Mouse (Mus musculus) C2C12 (cell line): ENCODE data around the gene Ccdc141. TPM values are rescaled to one million over a fixed set of nuclear protein-coding genes. Genes with fewer than 3 reads are reported as not detected.

Experiments
- H3K27me3 ChIP-seq: one replicate; pipeline ENCODE4 v1.6.1; 2011; ENCODE audit not compliant: control insufficient read depth, insufficient read depth, insufficient read length
- H3K36me3 ChIP-seq: one replicate; pipeline ENCODE4 v1.6.1; 2011; ENCODE audit not compliant: control insufficient read depth, insufficient read depth
- H3K4me3 ChIP-seq: one replicate; pipeline ENCODE4 v1.5.1; 2011; ENCODE audit warnings: mild to moderate bottlenecking, control low read depth; ENCODE audit not compliant: poor library complexity, insufficient read depth, severe bottlenecking
- H3K79me2 ChIP-seq: one replicate; pipeline ENCODE4 v1.6.1; 2011; ENCODE audit not compliant: control insufficient read depth, insufficient read depth
- H3K79me3 ChIP-seq: one replicate; pipeline ENCODE4 v1.6.1; 2011; ENCODE audit warnings: low read depth, control low read depth
- H3ac ChIP-seq: one replicate; pipeline ENCODE3; 2011; ENCODE audit warnings: low read depth; ENCODE audit not compliant: control insufficient read depth, insufficient read length
- CEBPB ChIP-seq: IDR thresholded peaks from one replicate; pipeline ENCODE4 v1.6.1; 2011; ENCODE audit warnings: low read depth, mild to moderate bottlenecking, control low read depth, moderate library complexity
- CTCF ChIP-seq: IDR thresholded peaks from one replicate; pipeline ENCODE4 v1.5.1; 2011; ENCODE audit not compliant: control insufficient read depth, insufficient read depth, insufficient read length
- FOSL1 ChIP-seq: IDR thresholded peaks from one replicate; pipeline ENCODE4 v1.8.0; 2011; ENCODE audit warnings: mild to moderate bottlenecking, low read length; ENCODE audit not compliant: poor library complexity, insufficient read depth, severe bottlenecking
- MAX ChIP-seq: IDR thresholded peaks from one replicate; pipeline ENCODE4 v1.6.1; 2011; ENCODE audit warnings: mild to moderate bottlenecking, control low read depth
- MYOD1 ChIP-seq: IDR thresholded peaks from one replicate; pipeline ENCODE4 v1.6.1; 2011; ENCODE audit warnings: low read depth; ENCODE audit not compliant: control insufficient read depth, insufficient read length
- MYOG ChIP-seq: IDR thresholded peaks from one replicate; pipeline ENCODE4 v1.6.1; 2011; ENCODE audit not compliant: control insufficient read depth, insufficient read length; ENCODE audit errors: extremely low read depth
- USF1 ChIP-seq: IDR thresholded peaks from one replicate; pipeline ENCODE4 v1.6.1; 2011; ENCODE audit warnings: low read depth, mild to moderate bottlenecking, control low read depth, moderate library complexity
- microRNA-seq: library from miRNA; unstranded; fragments of <30 nt; microRNA quantifications from one replicate; pipeline ENCODE4, GENCODE M21; 2019; ENCODE audit warnings: borderline microRNAs expressed
- polyA plus RNA-seq: library from polyadenylated mRNA; unstranded; fragments of >200 nt; fragmentation: generic; extraction: Trizol; gene quantifications from one replicate; pipeline ENCODE4 v1.2.1, GENCODE M21; 2012; ENCODE audit warnings: missing spikeins

Gene Ccdc141
- polyA plus RNA-seq, 1 experiment: 0.77 TPM

DNA sequence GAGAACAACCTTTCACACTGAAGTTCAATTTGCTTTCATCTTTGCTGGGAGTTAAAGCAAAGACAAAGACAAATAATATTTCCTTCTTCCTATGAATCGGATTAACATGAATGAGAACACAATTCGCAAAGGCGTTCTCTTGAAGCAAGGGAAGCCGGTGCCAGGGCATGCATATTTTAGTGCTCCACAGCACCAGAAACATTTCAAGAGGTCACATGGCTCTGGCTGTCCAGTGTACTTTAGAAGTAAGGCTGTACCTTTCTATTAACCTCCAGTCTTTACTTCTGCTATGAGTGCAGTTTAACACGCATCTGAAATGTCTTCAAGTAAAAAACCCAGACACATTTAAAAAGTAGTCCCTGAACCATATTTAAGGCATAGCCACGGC is 208.4 kb downstream of the Ccdc141 start:
- Histone ChIP-seq H3K36me3 (no peaks in the 10 kb centered on the region), H3K79me3 (no peaks in the 10 kb centered on the region), H3K79me2 (no peaks in the 10 kb centered on the region), H3K27me3 (no peaks in the 10 kb centered on the region), H3ac (no peak overlapping the region), H3K4me3 (no peak overlapping the region)
- TF ChIP-seq CTCF (no peak), MAX (no peak), MYOD1 (no peak), USF1 (no peak), FOSL1 (no peak), CEBPB (no peak), MYOG (no peak)

GRCm38 (mm10) chr2:76961420-76962044 is 208.9 kb downstream of the Ccdc141 start:
- Histone ChIP-seq H3K79me2 (no peaks in the 10 kb centered on the region), H3K36me3 (no peaks in the 10 kb centered on the region), H3K4me3 (no peak overlapping the region), H3ac (no peak overlapping the region), H3K27me3 (no peaks in the 10 kb centered on the region), H3K79me3 (no peaks in the 10 kb centered on the region)
- TF ChIP-seq MYOG (no peak), MAX (no peak), FOSL1 (no peak)

Small RNA genes lying within 50 kb of the gene (microRNA-seq; reads per million reads assigned to microRNA genes)
- gene Gm44360: not detected

Other genes starting within 250 kb of the Ccdc141 start
- 0.43 TPM for gene Ttn, start 188.1 kb downstream of the Ccdc141 start, polyA plus RNA-seq
- gene Sestd1, start 110.0 kb upstream of the Ccdc141 start, polyA plus RNA-seq: 15.2 TPM